Mouse (Mus musculus): ENCODE measurements around the gene Zmynd8.
A peak's percentile ranks its signal among the peaks of the same experiment; 100 is the strongest.

Gene Zmynd8

GRCm38 (mm10) chr2:165856611-165857200 is 42.1 kb downstream of the Zmynd8 start:
- no peak for DNase-seq

- peak; percentile 66 for DNase-seq
Observed at GRCm38 (mm10) chr2:165855641-165856301, 43.0 kb downstream of the Zmynd8 start.

- DNase-seq: no peak
Observed at GRCm38 (mm10) chr2:165854207-165854968, 44.4 kb downstream of the Zmynd8 start.

GRCm38 (mm10) chr2:165852896-165853633 is 45.8 kb downstream of the Zmynd8 start:
- DNase-seq: no peak

- DNase-seq: peak; percentile 61
Observed at GRCm38 (mm10) chr2:165852453-165852852, 46.4 kb downstream of the Zmynd8 start.

- no peak for DNase-seq
Observed at GRCm38 (mm10) chr2:165851811-165852415, 46.9 kb downstream of the Zmynd8 start.

GRCm38 (mm10) chr2:165850826-165851225 is 48.0 kb downstream of the Zmynd8 start:
- no peak for DNase-seq

- peak; percentile 84 for DNase-seq
Observed at GRCm38 (mm10) chr2:165849129-165849528, 49.7 kb downstream of the Zmynd8 start.

GRCm38 (mm10) chr2:165846787-165847186 is 52.0 kb downstream of the Zmynd8 start:
- no peak for DNase-seq

GRCm38 (mm10) chr2:165845490-165845889 is 53.3 kb downstream of the Zmynd8 start:
- DNase-seq: no peak

GRCm38 (mm10) chr2:165843350-165843749 is 55.5 kb downstream of the Zmynd8 start:
- DNase-seq: no peak

GRCm38 (mm10) chr2:165842241-165842640 is 56.6 kb downstream of the Zmynd8 start:
- DNase-seq: no peak

GRCm38 (mm10) chr2:165841805-165842204 is 57.0 kb downstream of the Zmynd8 start:
- DNase-seq: no peak

- no peak for DNase-seq
Observed at GRCm38 (mm10) chr2:165840852-165841251, 58.0 kb downstream of the Zmynd8 start.

- DNase-seq: no peak
Observed at GRCm38 (mm10) chr2:165839317-165839652, 59.5 kb downstream of the Zmynd8 start.

- no peak for DNase-seq
Observed at GRCm38 (mm10) chr2:165838606-165839316, 60.1 kb downstream of the Zmynd8 start.

- no peak for DNase-seq
Observed at GRCm38 (mm10) chr2:165834601-165835000, 64.2 kb downstream of the Zmynd8 start.

GRCm38 (mm10) chr2:165833468-165833867 is 65.3 kb downstream of the Zmynd8 start:
- DNase-seq: no peak

GRCm38 (mm10) chr2:165832720-165833119 is 66.1 kb downstream of the Zmynd8 start:
- peak; percentile 48 for DNase-seq

- DNase-seq: peak; percentile 70
Observed at GRCm38 (mm10) chr2:165832295-165832694, 66.5 kb downstream of the Zmynd8 start.

- peak; percentile 69 for DNase-seq
Observed at GRCm38 (mm10) chr2:165831637-165832289, 67.1 kb downstream of the Zmynd8 start.

- peak; percentile 54 for DNase-seq
Observed at GRCm38 (mm10) chr2:165828770-165829169, 70.0 kb downstream of the Zmynd8 start.
